Mouse (Mus musculus) small intestine, adult 2 months (tissue): ENCODE data around the gene Tbc1d30.

Experiments
- CTCF ChIP-seq: fragments of 200-500 bp; IDR thresholded peaks from 2 replicates; pipeline ENCODE4 v1.5.1; 2012; ENCODE audit warnings: low read depth, mild to moderate bottlenecking, control low read depth, inconsistent platforms, low read length, moderate library complexity, mixed read lengths; ENCODE audit not compliant: insufficient replicate concordance, insufficient read length; ENCODE audit errors: extremely low read depth
- POLR2A ChIP-seq: fragments of 200-500 bp; IDR thresholded peaks from 2 replicates; pipeline ENCODE4 v1.6.1; 2012; ENCODE audit warnings: low read depth, mild to moderate bottlenecking, control low read depth, inconsistent platforms, low read length, moderate library complexity

- no peak for TF ChIP-seq POLR2A
- TF ChIP-seq CTCF: no peak
Observed at GRCm38 (mm10) chr10:121374693-121375620, 23.9 kb upstream of the Tbc1d30 start.
